Mouse (Mus musculus) MEL-GATA-1-ER (cell line): Measurements from ENCODE around the gene Rpa1.
A peak's percentile ranks its signal among the peaks of the same experiment; 100 is the strongest.
"Not testable (repeated sequence)": the region's sequence is repeated elsewhere in the genome, so short reads cannot be mapped to it uniquely, and the experiment has no call there.

Source experiments
- DNase-seq: peaks from one replicate; pipeline ENCODE4 v3.0.0-alpha.2; 2012; ENCODE audit warnings: low read depth; ENCODE audit errors: extremely low read depth

Rpa1 gene

GRCm38 (mm10) chr11:75287940-75288339 lies 60.2 kb downstream of the Rpa1 start:
- no peak for DNase-seq

DNA sequence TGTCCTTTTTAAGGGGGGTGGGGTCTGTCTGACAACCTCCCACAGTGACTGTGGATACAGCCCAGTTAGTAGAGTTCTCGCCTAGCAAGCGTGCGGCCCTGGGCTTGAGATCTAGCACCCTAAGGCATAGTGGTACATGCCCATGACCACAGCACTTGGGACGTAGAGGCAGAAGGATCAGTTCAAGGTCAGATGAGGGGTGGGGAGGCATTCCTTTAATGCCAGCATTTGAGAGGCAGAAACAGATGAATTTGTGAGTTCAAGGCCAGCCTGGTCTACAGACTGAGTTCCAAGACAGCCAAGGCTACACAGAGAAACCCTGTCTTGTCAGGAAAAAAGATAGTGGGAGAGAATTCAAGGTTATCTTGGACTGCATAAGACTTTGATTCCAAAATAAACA lies 61.3 kb downstream of the Rpa1 start:
- no peak for DNase-seq

DNA sequence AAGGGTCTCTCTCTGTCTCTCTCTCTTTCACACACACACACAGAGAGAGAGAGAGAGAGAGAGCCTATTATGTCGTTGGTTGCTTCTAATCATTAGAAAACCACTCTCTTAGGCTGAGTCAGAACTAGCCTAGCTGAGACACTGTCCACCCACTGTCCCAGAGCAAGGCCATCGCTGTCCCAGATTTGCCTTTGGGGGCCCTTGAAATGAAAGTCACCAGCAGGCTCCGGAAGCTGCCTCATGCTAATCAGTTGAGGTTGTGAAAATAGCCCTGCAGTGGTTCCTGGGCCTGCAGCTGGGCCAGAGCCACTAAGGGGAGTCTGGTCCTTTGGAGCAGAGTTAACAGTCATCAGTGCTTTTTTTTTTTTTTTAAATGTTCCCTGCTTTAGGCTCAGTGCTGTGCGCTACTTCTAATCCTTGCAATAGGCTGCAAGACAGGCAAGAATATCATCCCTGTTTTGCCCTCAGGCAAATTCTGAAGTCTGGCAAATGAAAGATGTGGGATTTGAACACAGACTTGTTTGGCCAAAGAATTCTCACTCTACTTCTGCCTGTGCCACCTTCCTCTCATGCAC lies 62.1 kb downstream of the Rpa1 start:
- DNase-seq: no peak

- not testable (repeated sequence) for DNase-seq
These were observed 64.3 kb downstream of the Rpa1 start for GRCm38 (mm10) chr11:75283784-75284183.

DNA sequence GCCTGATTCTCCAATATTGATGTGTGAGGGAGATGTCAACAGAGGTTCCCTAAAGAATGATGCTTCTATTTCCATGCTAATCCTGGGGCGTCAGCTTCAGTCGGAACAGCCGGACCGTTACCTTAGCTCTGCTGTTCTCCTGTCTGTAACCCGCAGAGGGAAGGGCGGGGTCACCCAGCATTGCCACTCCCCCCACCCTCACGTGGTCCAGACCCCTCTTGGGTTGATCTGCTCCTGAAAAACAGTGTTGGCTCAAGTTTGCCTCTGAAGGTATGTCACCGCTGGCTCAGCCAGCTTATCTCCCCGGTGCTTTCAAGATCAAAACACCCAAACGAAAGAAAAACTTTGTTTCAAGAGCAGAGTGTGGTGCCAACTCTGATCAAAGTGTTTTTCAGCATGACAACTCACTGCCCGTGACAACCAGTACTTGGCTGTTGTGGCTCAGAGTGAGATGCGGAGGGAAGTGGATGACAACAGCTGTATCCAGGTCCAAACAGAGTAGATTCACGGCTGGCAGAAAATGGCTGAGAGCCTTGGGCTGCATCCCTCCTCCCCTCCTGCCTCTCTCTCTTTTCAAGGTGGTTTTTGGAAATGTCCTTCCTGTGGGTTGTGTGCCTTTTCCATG lies 65.5 kb downstream of the Rpa1 start:
- no peak for DNase-seq

- no peak for DNase-seq
These were observed 66.5 kb downstream of the Rpa1 start for GRCm38 (mm10) chr11:75281380-75282256.

GRCm38 (mm10) chr11:75280435-75281001 lies 67.6 kb downstream of the Rpa1 start:
- DNase-seq: no peak

- DNase-seq: no peak
These were observed 68.1 kb downstream of the Rpa1 start for GRCm38 (mm10) chr11:75280066-75280410.

DNA sequence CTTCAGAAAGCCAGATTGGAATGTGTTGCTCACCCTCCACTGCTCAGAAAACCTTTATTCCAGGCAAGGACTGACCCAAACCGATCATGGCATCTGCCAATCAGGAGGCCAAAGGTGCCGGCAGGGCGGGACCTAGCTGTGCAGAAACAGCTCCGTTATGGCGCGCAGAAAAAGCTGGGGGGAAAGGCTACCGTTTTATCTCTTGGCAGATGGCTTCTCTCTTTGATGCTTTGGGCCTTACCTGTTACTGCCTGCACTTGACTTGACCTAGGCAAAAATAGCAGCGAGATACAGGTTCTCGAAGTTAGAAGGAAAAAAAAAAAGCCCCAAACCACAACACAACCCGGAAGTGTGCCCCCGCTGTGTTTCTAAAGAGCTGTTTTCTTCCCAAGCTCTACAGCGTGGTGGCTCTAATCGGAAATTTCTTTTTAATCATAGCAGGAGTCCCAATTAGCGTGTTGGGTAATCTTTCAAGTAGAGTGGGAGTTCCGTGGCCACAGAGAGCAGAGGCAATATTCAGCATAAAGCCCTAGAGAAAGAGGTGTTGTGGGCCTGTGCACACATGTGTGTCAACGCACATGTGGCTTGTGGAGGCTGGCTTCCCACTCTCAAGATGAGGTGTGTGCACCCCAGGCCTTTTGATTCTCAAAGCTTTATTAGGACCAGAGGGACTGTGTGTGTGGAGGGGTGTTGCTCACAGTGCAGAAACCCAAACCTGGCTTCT lies 68.6 kb downstream of the Rpa1 start:
- no peak for DNase-seq

GRCm38 (mm10) chr11:75279013-75279341 lies 69.1 kb downstream of the Rpa1 start:
- no peak for DNase-seq

DNA sequence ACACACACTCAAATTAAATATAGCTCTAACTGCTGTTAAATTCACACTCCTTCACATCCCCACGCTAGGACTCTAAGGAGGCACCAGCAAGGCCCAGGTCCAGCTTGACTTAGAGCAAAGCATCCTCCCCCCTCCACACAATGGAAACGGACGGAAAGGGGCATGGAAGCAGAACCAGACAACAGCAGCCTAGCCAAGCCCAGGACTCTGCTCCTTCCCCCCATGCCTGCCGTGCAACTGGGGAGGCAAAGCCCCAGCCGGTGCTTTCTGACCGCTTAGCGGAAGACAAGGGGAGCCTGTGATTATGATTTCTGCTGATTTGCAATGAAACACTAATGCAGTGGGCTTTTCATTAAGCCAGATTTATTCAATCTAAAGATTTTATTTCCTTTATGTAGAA lies 70.0 kb downstream of the Rpa1 start:
- DNase-seq: no peak

GRCm38 (mm10) chr11:75275035-75275434 lies 73.1 kb downstream of the Rpa1 start:
- no peak for DNase-seq

GRCm38 (mm10) chr11:75273466-75273865 lies 74.7 kb downstream of the Rpa1 start:
- DNase-seq: no peak

- no peak for DNase-seq
These were observed 77.1 kb downstream of the Rpa1 start for GRCm38 (mm10) chr11:75270985-75271434.

GRCm38 (mm10) chr11:75270276-75270984 lies 77.7 kb downstream of the Rpa1 start:
- DNase-seq: peak; percentile 63

GRCm38 (mm10) chr11:75269213-75269612 lies 78.9 kb downstream of the Rpa1 start:
- DNase-seq: no peak

DNA sequence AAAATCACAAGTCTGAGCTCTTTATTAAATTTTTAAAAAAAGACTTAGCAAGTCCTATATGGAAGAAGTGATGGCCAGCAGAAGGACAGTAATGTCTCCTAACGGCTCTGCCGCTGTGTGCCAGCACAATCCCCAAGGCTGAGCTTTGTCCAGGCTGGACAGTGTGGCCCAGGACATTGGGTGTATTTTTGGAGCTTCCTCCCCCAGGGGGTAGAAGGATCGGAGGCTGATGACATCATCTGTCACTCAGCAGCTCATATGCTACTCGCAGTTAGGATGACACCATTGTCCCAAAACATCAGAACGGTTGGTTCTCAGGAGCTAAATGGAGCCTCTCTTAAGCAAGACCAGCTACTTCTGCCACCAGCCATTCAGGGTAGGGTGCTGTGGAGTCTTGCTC lies 79.6 kb downstream of the Rpa1 start:
- DNase-seq: no peak

DNA sequence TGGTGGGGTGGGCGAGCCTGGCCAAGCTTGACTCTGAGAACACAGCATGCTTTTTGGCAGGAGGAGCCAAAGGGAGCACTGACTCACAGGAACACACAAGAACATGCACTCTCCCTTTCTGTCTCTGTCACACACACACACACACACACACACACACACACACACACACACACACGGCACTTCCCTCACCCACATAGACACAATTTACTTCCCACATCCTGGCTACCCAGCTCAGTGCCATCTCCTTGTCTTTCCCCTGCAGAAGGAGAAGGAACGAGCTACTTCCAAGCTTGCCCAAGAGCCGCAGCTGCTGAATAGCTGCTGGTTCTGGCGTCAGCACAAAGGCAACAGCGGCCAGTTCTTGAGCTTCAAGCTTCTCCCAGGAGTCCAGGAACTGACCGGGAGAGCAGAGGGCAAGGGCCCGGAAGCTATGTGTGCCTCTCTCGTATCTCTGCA lies 80.3 kb downstream of the Rpa1 start:
- no peak for DNase-seq

- no peak for DNase-seq
These were observed 82.6 kb downstream of the Rpa1 start for GRCm38 (mm10) chr11:75265545-75265944.

GRCm38 (mm10) chr11:75264550-75264949 lies 83.6 kb downstream of the Rpa1 start:
- DNase-seq: no peak

DNA sequence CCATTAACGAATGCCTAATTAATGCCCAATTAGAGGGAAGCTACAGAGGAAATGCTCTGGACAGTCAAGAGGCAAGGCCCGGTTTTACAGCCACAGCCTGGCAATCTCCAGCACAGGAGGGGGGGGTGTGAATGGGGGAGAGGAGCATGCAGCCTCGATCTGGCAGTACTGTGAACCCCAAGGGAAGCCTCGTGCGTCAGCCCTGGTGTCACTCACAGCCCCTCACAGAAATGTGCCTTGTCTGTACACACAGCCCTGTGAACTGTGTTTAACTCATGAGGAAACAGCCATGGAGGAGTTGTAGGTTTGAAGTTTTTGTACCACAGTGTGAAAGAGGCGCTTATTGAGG lies 84.2 kb downstream of the Rpa1 start:
- no peak for DNase-seq
